Mouse (Mus musculus) embryonic stem cell, embryonic (primary cell): ENCODE results near the gene Slc39a12.

ENCODE experiments used
- CTCF ChIA-PET, 4 experiments: fragments of 300-600 bp in 2 of 4; fragments of 350-600 bp in 2 of 4; sonication (Branson Sonifier 250); formaldehyde crosslinking; loops; one replicate each; lab custom pipeline; 2022; ENCODE audit warnings: inconsistent platforms in 2 of 4; lab: Charles Lee
- POLR2A ChIA-PET, 4 experiments: fragments of 300-600 bp in 2 of 4; fragments of 350-600 bp in 2 of 4; sonication (Branson Sonifier 250); formaldehyde crosslinking; loops; one replicate each; lab custom pipeline; 2022; ENCODE audit warnings: antibody characterized with exemption in 4 of 4, inconsistent platforms in 1 of 4; lab: Charles Lee

Slc39a12 gene

DNA sequence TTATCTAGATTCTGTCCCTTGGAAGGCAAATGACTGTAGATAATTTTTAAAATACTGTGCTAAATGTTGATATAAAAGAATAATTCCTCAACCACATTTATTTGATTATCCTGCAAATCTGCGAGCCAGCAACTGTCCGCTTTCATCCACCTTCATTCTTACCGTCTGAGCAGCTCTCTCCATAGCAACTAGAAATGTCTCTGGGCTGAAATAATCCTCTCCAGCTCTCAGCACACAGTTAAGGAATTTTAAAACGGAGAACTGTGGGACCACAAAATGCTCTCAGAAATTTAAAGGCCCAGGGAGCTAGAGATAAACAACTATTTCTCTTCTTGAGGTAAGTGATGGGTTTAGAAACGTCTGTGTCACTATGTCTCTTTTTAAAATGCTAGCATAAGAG lies at the start of gene Slc39a12:
Gene Slc39a12, plus strand, starts transcription at position 155 of the 400 bp plus-strand sequence.
- CTCF ChIA-PET, result no interaction called here
- POLR2A ChIA-PET, result no interaction called here

- POLR2A ChIA-PET, result interaction anchor here in 1 of 4 experiments (0.6 kb wide), 1 partner anchor 35 kb away, joined by 3 read pairs; no protein-coding TSS in a partner anchor
- CTCF ChIA-PET, result no interaction called here
These were observed 46.3 kb upstream of the Slc39a12 start for GRCm38 (mm10) chr2:14341652-14342308.

DNA sequence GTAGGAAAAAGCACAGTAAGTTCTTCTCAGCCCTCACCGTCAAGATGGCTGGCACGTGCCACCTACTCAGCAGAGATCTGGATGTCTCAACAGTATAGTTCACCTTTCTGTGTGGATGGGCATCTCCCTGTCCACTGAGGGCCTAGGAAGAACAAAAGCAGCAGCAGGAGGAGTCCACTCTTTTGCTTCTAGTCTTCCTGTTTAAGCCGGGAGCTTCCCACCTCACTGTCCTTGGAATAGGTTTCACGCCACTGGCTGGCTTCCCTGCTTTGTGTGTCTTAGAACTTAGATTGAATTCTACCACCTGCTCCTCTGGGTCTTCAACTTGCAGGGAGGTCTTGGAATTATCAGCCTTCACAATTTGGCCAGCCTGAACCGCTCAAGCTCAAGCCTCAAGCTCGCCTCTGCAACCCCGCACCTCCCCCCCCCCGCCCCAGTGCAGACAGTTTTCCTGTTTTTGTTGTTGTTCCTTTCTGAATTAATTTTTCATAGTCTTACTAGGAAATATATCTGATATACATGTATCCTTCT lies 45.7 kb upstream of the Slc39a12 start:
- POLR2A ChIA-PET, result interaction anchor here in 1 of 4 experiments (0.6 kb wide), 1 partner anchor 36 kb away, joined by 3 read pairs; no protein-coding TSS in a partner anchor

DNA sequence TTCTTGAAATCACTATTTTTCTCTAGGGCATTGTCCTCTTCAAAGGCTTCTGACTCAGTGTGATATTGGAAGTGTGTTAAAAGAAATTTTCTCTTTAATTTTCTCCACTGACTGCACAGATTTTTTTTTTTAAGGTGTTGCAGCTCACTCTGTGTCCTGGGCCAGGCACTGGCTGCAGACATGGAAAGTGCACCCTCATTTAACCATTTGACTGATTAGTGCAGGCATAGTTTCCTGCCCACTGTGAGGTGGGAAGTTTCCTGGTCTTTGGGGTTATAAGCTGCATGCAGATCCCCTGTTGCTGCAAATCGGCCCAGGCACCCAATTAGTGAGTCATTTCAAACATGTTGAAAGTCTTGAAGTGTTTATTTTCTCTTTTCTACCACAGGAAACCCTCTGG lies 740 bp downstream of the Slc39a12 start:
- ChIA-PET POLR2A (no interaction called here), CTCF (interaction anchor here in 1 of 4 experiments (0.7 kb wide), 1 partner anchor 35 kb away, joined by 3 read pairs; no protein-coding TSS in a partner anchor)

More for the DNA sequence above, 45.7 kb upstream of the Slc39a12 start:
- CTCF ChIA-PET, result no interaction called here

- ChIA-PET CTCF (no interaction called here), POLR2A (no interaction called here)
These were observed 2.8 kb downstream of the Slc39a12 start for GRCm38 (mm10) chr2:14390900-14391299.

GRCm38 (mm10) chr2:14403000-14403399 lies 14.9 kb downstream of the Slc39a12 start:
- CTCF ChIA-PET, result interaction anchor here in 2 of 4 experiments (0.6 to 0.7 kb wide), 2 partner anchors 285 to 355 kb away, joined by 3 to 4 read pairs; no protein-coding TSS in a partner anchor
- POLR2A ChIA-PET, result no interaction called here

- CTCF ChIA-PET, result no interaction called here
- POLR2A ChIA-PET, result no interaction called here
These were observed 40.9 kb downstream of the Slc39a12 start for GRCm38 (mm10) chr2:14428987-14429386.

GRCm38 (mm10) chr2:14447322-14447721 lies 59.2 kb downstream of the Slc39a12 start:
- ChIA-PET POLR2A (no interaction called here), CTCF (interaction anchor here in 1 of 4 experiments (0.7 kb wide), 1 partner anchor 1496 kb away, joined by 16 read pairs; no protein-coding TSS in a partner anchor)

- POLR2A ChIA-PET, result no interaction called here
These were observed 62.8 kb downstream of the Slc39a12 start for GRCm38 (mm10) chr2:14450866-14451265.

DNA sequence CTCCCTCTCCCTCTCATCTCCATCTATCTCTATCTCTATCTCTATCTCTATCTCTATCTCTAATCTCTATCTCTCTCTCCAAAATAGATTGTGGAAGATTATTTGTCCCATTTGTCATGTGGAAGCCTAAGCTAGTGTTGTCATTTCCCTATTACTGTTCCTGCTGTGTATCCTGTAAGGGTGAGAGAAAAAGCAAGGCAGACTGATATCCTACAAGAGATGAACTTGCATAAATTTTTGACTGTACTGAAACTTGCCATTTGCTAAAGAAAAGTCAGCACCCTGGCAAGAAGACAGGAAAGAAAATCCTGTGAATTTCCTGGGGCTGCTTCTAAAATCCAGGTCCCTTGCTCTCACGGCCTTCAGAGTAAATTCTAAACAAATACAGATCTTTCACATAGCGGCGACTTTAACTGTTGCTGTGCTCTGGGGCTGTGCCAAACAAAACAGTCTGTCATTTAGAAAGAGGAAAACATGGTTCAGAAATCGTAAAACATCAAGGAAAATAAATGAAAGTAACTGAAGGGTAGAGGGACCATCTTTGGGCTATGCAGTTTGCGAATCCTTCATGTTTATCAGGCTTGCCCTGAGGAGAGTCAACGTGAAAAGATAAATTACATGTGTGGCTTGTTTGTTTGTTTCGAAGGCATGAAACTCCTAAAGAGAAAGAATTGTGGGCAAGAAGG lies 67.0 kb downstream of the Slc39a12 start:
- ChIA-PET CTCF (no interaction called here), POLR2A (no interaction called here)

More at GRCm38 (mm10) chr2:14450866-14451265, 62.8 kb downstream of the Slc39a12 start:
- CTCF ChIA-PET, result no interaction called here

DNA sequence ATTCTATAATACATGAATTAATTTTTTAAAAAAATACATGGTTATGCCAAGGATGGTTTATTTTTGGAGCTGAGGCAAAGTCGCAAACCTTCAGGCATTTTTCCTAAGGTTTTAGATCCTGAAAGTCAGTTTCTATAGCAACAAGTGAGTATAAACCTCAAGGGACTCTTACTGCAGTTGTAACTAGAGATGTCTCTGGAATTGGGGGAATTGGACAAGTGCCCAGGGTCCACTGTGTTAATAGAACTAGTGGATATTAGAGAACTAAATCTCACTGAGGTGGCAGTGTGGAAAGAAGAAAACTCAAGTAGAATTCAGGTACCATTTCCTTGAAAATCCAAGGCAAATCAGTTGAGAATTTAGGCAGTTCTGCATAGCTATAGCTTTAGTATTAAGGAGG lies 76.3 kb downstream of the Slc39a12 start:
- POLR2A ChIA-PET, result no interaction called here
- CTCF ChIA-PET, result no interaction called here

DNA sequence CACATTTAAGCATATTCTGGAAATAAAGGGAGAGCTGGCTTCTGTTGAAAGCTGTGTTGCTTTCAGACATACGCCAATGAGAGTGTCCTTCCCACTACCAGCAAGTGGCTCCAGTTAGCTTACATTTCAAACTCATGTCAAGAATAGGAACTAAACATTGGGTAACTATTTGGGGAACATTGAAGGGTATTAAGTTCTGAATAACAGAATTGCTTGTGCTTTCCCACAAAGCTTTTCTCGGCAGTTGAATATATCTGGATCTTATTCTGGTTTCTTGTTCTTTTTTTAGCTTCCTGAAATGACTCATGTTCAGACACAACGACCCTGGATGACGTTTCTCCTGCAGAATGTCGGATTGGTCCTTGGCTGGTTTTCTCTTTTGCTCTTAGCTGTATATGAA lies 106.0 kb downstream of the Slc39a12 start:
- ChIA-PET CTCF (no interaction called here), POLR2A (no interaction called here)

- POLR2A ChIA-PET, result no interaction called here
- CTCF ChIA-PET, result interaction anchor here in 1 of 4 experiments (0.5 kb wide), 1 partner anchor 936 kb away, joined by 3 read pairs; no protein-coding TSS in a partner anchor
These were observed 108.0 kb downstream of the Slc39a12 start for GRCm38 (mm10) chr2:14496150-14496549.

GRCm38 (mm10) chr2:14502482-14502881 lies 114.4 kb downstream of the Slc39a12 start:
- ChIA-PET CTCF (no interaction called here), POLR2A (no interaction called here)

- CTCF ChIA-PET, result no interaction called here
- POLR2A ChIA-PET, result interaction anchor here in 2 of 4 experiments (0.7 kb wide), 2 partner anchors 93 to 224 kb away, joined by 3 read pairs; no protein-coding TSS in a partner anchor
These were observed 130.1 kb downstream of the Slc39a12 start for GRCm38 (mm10) chr2:14518237-14518636.

DNA sequence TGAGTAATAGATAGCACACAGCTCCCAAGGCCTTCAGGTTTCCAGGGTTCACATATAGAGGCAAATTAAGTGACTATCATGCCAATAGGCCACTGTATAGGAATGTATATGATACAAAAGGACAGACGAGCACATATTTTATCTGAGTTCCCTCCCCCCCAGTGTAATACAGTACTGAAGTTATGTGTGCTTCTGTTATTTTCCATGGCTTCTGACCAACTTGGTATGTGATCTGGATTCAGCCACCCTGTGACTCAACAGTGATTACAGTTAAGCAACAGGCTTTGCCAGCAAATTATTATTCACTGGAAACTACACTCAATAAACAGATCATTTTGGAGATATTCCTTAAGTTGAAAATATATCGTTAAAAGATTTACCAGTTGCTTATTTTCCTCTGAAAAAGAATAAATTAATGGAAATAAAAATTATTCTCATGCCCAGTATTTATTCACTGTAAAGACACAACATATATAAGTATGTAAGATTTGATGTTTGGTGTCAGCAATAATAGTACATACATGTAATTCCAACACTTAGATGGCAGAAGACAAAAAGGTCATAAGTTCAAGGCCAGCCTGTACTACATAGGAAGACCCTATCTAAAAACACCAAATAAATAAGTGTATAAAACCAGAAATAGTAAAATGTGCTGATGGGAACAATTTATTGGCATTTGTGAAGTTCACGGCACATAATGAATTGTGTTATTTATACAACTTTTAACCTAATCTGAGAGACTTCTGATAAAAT lies 146.4 kb downstream of the Slc39a12 start:
- CTCF ChIA-PET, result no interaction called here

GRCm38 (mm10) chr2:14535246-14535671 lies 147.1 kb downstream of the Slc39a12 start:
- ChIA-PET POLR2A (no interaction called here), CTCF (no interaction called here)

More for the DNA sequence above, 146.4 kb downstream of the Slc39a12 start:
- POLR2A ChIA-PET, result no interaction called here

- ChIA-PET POLR2A (no interaction called here), CTCF (no interaction called here)
These were observed 149.7 kb downstream of the Slc39a12 start for GRCm38 (mm10) chr2:14537781-14538180.

DNA sequence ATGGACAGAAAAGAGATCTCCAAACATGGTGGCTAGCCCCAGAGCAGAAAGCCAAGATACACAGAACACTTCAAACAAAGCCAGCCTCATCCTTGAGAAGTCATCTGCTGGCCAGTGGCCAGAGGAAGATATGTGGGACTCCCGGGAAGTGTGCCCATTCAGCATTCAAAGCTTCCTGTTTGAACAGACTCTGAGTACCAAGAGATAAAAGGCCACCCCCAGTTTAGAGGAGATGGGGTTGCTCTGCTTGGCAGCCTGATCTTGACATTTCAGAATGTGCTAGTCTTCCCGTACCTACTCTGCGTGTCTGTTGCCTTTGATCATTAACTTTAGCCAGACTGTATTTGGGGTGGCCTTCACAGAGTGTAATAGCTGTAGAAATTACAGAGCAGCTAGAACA lies 155.2 kb downstream of the Slc39a12 start:
- POLR2A ChIA-PET, result no interaction called here
- CTCF ChIA-PET, result no interaction called here
